14 mouse cellular contexts compared by ENCODE assay signal in genomic region chr9:61889855-61890254, GRCm38 (mm10). TPM values are rescaled to one million over a fixed set of nuclear protein-coding genes. Genes with fewer than 3 reads are reported as not detected.
A peak's percentile ranks its signal among the peaks of the same experiment; 100 is the strongest.
DNase-seq lines count a peak whose midpoint lies in the region; ATAC-seq lines count a peak whose summit lies in the region.
"Had no signal": no experiment of that assay in that cellular context is flagged by ENCODE, and none has a peak within 500 bp of the region (broad histone marks: within the 10 kb centered on the region; RNA-seq: fewer than 3 reads in every experiment).

No protein-coding gene starts in this region.

- H3K36me3 ChIP-seq in heart, embryonic 15.5 days, result no peaks in the 10 kb centered on the region
- H3K36me3 ChIP-seq in hindbrain, embryonic 14.5 days (replicated peaks; ENCODE audit: control insufficient read depth, insufficient read depth), result no peaks in the 10 kb centered on the region
- H3K36me3 ChIP-seq in neural tube, embryonic 15.5 days, result no peaks in the 10 kb centered on the region
- no peaks in the 10 kb centered on the region for H3K36me3 ChIP-seq in intestine, embryonic 15.5 days
- H3K36me3 ChIP-seq: liver, embryonic 15.5 days had no signal

- no peaks in the 10 kb centered on the region for H3K9me3 ChIP-seq in heart, embryonic 15.5 days (replicated peaks)
- H3K9me3 ChIP-seq in hindbrain, embryonic 14.5 days (ENCODE audit: control insufficient read depth, low read length), result no peaks in the 10 kb centered on the region
- no peaks in the 10 kb centered on the region for H3K9me3 ChIP-seq in neural tube, embryonic 15.5 days (replicated peaks)
- H3K9me3 ChIP-seq in intestine, embryonic 15.5 days, result no peaks in the 10 kb centered on the region
- H3K9me3 ChIP-seq: liver, embryonic 15.5 days had no signal

- peak; percentile 50 for DNase-seq in left cerebral cortex, postnatal 4 days
- DNase-seq in left cerebral cortex, adult 18-20 months (ENCODE audit: low spot score in 2 of 2), result no peak
- peak; percentile 56 for DNase-seq in hindbrain, embryonic 14.5 days (ENCODE audit: low spot score)
- DNase-seq in left cerebral cortex, postnatal 25 days (ENCODE audit: low spot score in 2 of 2), result no peak
- DNase-seq: adrenal gland, postnatal 25 days; kidney, adult 18-20 months; right cerebral cortex, postnatal 25 days; thymus, postnatal 4 days had no signal

- no peak overlapping the region for H3K4me3 ChIP-seq in heart, embryonic 15.5 days
- no peak overlapping the region for H3K4me3 ChIP-seq in hindbrain, embryonic 14.5 days (replicated peaks; ENCODE audit: low read length)
- H3K4me3 ChIP-seq in neural tube, embryonic 15.5 days (replicated peaks), result no peak overlapping the region
- H3K4me3 ChIP-seq in intestine, embryonic 15.5 days (replicated peaks), result no peak overlapping the region
- H3K4me3 ChIP-seq: layer of hippocampus, adult 2 months; liver, embryonic 15.5 days had no signal

- H3K27ac ChIP-seq in heart, embryonic 15.5 days, result peak overlapping the region; percentile 39; the same call in 1 of the 2 replicates
- peak overlapping the region; percentile 63; the same call in 1 of the 2 replicates for H3K27ac ChIP-seq in hindbrain, embryonic 14.5 days
- peak overlapping the region; percentile 60 for H3K27ac ChIP-seq in neural tube, embryonic 15.5 days (replicated peaks)
- H3K27ac ChIP-seq in intestine, embryonic 15.5 days, result no peak overlapping the region
- H3K27ac ChIP-seq: layer of hippocampus, adult 2 months; liver, embryonic 15.5 days had no signal

- 36% methylated on average over 8 of the region's 8 CpGs for WGBS in heart, embryonic 15.5 days
- WGBS in hindbrain, embryonic 14.5 days, result 30% methylated on average over 8 of the region's 8 CpGs
- WGBS in neural tube, embryonic 15.5 days, result 26% methylated on average over 8 of the region's 8 CpGs
- 63% methylated on average over 8 of the region's 8 CpGs for WGBS in intestine, embryonic 15.5 days

- no peak overlapping the region for H3K4me2 ChIP-seq in heart, embryonic 15.5 days
- no peak overlapping the region for H3K4me2 ChIP-seq in hindbrain, embryonic 14.5 days (replicated peaks)
- H3K4me2 ChIP-seq in neural tube, embryonic 15.5 days, result no peak overlapping the region
- no peak overlapping the region for H3K4me2 ChIP-seq in intestine, embryonic 15.5 days (replicated peaks)
- H3K4me2 ChIP-seq: liver, embryonic 15.5 days had no signal

- no peaks in the 10 kb centered on the region for H3K27me3 ChIP-seq in heart, embryonic 15.5 days
- no peaks in the 10 kb centered on the region for H3K27me3 ChIP-seq in hindbrain, embryonic 14.5 days (ENCODE audit: control insufficient read depth, insufficient read depth, low read length)
- H3K27me3 ChIP-seq in neural tube, embryonic 15.5 days (replicated peaks), result no peaks in the 10 kb centered on the region
- no peaks in the 10 kb centered on the region for H3K27me3 ChIP-seq in intestine, embryonic 15.5 days (replicated peaks)

- no peak overlapping the region for H3K9ac ChIP-seq in heart, embryonic 15.5 days
- H3K9ac ChIP-seq in hindbrain, embryonic 14.5 days, result no peak overlapping the region
- no peak overlapping the region for H3K9ac ChIP-seq in neural tube, embryonic 15.5 days (replicated peaks)
- H3K9ac ChIP-seq in intestine, embryonic 15.5 days, result no peak overlapping the region
- H3K9ac ChIP-seq: liver, embryonic 15.5 days had no signal

- H3K4me1 ChIP-seq in heart, embryonic 15.5 days (replicated peaks), result peaks cover 33% of the 10 kb centered on the region
- 0 out of 2 replicates have a peak, but pooled peaks cover 6% of the 10 kb centered on the region for H3K4me1 ChIP-seq in hindbrain, embryonic 14.5 days (replicated peaks; ENCODE audit: control insufficient read depth, insufficient read depth, low read length)
- peaks cover 17% of the 10 kb centered on the region; the same call in 1 of the 2 replicates for H3K4me1 ChIP-seq in neural tube, embryonic 15.5 days
- H3K4me1 ChIP-seq in intestine, embryonic 15.5 days (replicated peaks), result no peaks in the 10 kb centered on the region
- H3K4me1 ChIP-seq: liver, embryonic 15.5 days had no signal

- intact Hi-C loops in left cerebral cortex, postnatal 4 days (cut with DNase I), result no loop called here
- intact Hi-C loops in left cerebral cortex, postnatal 25 days (cut with DNase I), result no loop called here

- ATAC-seq in heart, embryonic 15.5 days (replicated peaks; ENCODE audit: insufficient number of reproducible peaks, insufficient read depth, low FRiP score, low read depth), result no peak
- ATAC-seq in hindbrain, embryonic 14.5 days (ENCODE audit: low FRiP score), result no peak; the same call in 1 of the 2 replicates
- ATAC-seq in neural tube, embryonic 15.5 days (ENCODE audit: low FRiP score), result no peak; the same call in 1 of the 2 replicates
- ATAC-seq in intestine, embryonic 15.5 days, result no peak
- ATAC-seq: CD4-positive, CD25-positive, alpha-beta regulatory T cell, adult 4 months had no signal

RNA-seq across cellular contexts. Expression of gene Rplp1, which starts 24.5 kb away (rescaled TPM):
- 1,000 to 10,000 TPM; 2,004 to 2,011 TPM for total RNA-seq in left cerebral cortex, postnatal 4 days (2021)
- total RNA-seq in left cerebral cortex, adult 18-20 months (2021), result 1,000 to 10,000 TPM; 1,463 to 1,514 TPM
- 834 and 862 TPM in 2 replicates for polyA plus RNA-seq in heart, embryonic 15.5 days (2015; fragmentation: Nextera tagmentation; extraction: Ambion mirVana)
- polyA plus RNA-seq in hindbrain, embryonic 14.5 days (2014; fragmentation: Nextera tagmentation; extraction: Ambion mirVana), result 1,005 and 1,169 TPM in 2 replicates
- polyA plus RNA-seq in neural tube, embryonic 15.5 days (2015; fragmentation: Nextera tagmentation; extraction: Ambion mirVana), result 998 and 1,098 TPM in 2 replicates
- 1,000 to 10,000 TPM; 1,342 to 1,349 TPM for total RNA-seq in left cerebral cortex, postnatal 25 days (2021)
- polyA plus RNA-seq in intestine, embryonic 15.5 days (2015; fragmentation: Nextera tagmentation; extraction: Ambion mirVana), result 1,374 and 1,471 TPM in 2 replicates

RNA-seq across cellular contexts. Expression of gene Kif23, which starts 56.7 kb away (rescaled TPM):
- total RNA-seq in left cerebral cortex, postnatal 4 days (2021), result 10 to 100 TPM; 11.2 to 13.1 TPM
- 1 to 10 TPM; 1.9 to 2.1 TPM for total RNA-seq in left cerebral cortex, adult 18-20 months (2021)
- polyA plus RNA-seq in heart, embryonic 15.5 days (2015; fragmentation: Nextera tagmentation; extraction: Ambion mirVana), result 61.6 and 78.8 TPM in 2 replicates
- 14.3 and 17.0 TPM in 2 replicates for polyA plus RNA-seq in hindbrain, embryonic 14.5 days (2014; fragmentation: Nextera tagmentation; extraction: Ambion mirVana)
- 12.3 and 33.6 TPM in 2 replicates for polyA plus RNA-seq in neural tube, embryonic 15.5 days (2015; fragmentation: Nextera tagmentation; extraction: Ambion mirVana)
- 1 to 10 TPM; 2.3 to 2.9 TPM for total RNA-seq in left cerebral cortex, postnatal 25 days (2021)
- 83.2 and 92.6 TPM in 2 replicates for polyA plus RNA-seq in intestine, embryonic 15.5 days (2015; fragmentation: Nextera tagmentation; extraction: Ambion mirVana)

Comparison
In these comparisons a context has a peak if more than half of its experiments do, and no peak if none do; other contexts are left out.
1. DNase-seq: peak in left cerebral cortex, postnatal 4 days (single experiment) and hindbrain, embryonic 14.5 days (single experiment); none in left cerebral cortex, adult 18-20 months (0 of 2) and left cerebral cortex, postnatal 25 days (0 of 2).